Mouse (Mus musculus) liver (tissue): ENCODE data around the gene Ipmk.
"Not testable (repeated sequence)": the region's sequence is repeated elsewhere in the genome, so short reads cannot be mapped to it uniquely, and the experiment has no call there.

ENCODE experiments used
- DNase-seq: peaks from one replicate; pipeline ENCODE4 v3.0.0-alpha.2; 2020; ENCODE audit warnings: mixed read lengths

Ipmk gene

GRCm38 (mm10) chr10:71376014-71376413 lies 28.5 kb downstream of the Ipmk start:
- DNase-seq: no peak

DNA sequence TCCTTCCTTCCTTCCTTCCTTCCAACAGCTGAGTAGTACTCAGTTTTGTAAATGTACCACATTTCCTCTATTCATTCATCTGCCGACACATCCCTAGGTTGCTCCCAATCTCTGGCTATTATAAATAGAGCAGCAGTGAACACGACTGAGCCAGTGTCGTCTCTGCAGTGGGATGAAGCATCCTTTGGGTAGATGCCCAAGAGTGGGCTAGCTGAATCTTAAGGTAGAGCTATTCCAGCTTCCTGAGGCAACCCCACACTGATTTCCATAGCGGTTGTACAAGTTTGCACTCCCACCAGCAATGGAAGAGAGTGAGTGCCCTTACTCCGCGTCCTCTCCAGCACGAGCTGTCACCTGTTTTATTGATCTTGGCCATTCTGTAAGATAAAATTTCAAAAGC lies 32.8 kb downstream of the Ipmk start:
- DNase-seq: no peak

DNA sequence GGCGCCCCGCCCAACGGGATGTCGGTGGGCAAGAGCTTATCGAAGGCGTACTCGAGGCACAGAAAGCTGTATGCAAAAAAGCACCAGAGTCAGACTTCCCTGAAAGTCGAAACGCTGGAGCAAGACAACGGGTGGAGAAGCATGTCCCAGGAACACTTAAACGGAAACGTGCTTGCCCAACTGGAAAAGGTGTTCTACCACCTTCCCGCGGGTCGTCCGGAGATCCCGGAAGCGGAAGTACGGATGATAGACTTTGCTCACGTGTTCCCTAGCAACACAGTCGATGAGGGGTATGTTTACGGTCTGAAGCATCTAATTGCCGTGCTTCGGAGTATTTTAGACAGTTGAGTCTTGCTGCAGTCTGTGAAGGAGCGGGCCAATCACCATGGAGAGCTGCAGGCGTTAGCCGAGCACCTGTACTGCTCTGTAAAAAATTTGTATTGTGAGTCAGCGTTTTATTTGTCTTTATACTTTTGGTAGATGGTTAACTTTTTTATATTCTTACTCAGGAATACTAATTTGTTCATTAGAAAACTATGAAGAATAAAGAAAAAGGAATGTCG lies 34.0 kb downstream of the Ipmk start:
- DNase-seq: no peak

- DNase-seq: no peak
These were observed 34.5 kb downstream of the Ipmk start for GRCm38 (mm10) chr10:71382109-71382508.

DNA sequence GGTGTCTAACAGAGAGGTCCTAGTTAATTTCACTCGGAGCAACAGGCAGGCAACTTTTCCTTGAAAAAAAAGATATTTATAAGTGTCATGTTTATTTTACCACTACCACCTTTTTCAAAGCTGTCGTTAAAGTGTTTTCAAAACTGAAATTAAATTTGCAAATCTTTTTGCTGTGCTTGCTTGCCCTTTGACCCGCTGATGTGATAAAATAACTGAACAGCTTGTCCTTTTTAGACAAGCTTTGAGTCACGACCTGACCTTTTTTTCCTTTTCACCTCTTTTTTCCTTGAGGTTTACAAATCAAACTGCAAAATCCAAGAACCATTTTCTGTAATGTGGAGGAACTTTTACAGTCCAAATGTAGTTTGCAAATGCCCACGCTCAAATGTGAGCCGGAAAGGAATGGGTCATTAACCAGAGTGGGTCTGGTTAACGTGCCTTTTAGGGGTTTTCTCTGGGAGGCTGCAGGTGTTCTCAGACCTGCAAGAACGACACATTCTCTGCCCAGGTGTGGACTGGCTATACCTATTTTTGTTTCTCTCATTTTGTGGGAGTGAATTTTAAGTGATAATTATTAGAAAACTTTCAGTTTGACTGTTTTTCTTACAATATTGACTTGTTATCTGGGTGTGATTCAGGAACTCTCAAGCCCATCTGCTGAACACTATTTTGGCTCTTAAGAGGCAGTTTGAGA lies 35.4 kb downstream of the Ipmk start:
- no peak for DNase-seq

- DNase-seq: not testable (repeated sequence)
These were observed 36.0 kb downstream of the Ipmk start for GRCm38 (mm10) chr10:71383552-71383924.

DNA sequence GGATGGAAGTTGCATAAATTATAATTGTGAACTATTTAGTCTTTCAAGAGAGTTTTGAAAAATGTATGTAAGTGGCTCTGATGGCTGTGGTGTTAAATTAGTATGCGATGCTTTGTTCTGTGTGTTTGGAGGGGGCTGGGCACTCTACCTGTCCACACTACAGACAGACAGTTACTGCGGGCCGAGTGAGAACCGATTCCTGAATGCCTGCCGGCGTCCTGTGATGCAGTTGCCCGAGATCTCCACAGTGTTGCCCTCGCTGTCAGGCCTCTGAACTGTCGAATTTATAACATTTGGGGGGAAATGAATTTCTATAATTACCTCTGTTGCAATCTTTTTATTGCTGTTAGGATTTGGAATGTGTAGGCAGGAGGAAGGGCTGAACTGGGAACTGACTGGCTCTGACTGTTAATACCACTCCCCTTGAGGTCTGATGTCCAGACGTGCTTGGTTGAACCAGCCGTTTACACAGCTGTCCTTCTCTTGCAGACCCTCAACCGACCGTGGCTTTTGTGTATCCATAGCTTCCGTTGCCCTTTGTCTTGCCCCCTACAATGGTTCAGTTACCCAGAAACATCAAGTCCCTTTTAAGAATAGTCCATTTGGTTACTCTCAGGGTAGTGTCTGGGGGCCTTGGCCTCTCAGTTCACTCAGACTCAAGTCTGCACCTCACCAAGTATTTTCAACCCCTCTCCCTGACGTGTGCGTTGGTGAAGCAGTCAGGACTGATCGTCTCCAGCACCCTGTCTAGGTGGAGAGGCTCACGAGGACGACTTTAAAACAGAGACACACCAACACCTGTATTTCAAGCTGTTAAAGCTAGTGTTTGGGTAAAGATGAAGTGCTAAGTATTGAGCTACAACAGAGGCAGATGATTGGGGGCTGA lies 36.8 kb downstream of the Ipmk start:
- DNase-seq: no peak

DNA sequence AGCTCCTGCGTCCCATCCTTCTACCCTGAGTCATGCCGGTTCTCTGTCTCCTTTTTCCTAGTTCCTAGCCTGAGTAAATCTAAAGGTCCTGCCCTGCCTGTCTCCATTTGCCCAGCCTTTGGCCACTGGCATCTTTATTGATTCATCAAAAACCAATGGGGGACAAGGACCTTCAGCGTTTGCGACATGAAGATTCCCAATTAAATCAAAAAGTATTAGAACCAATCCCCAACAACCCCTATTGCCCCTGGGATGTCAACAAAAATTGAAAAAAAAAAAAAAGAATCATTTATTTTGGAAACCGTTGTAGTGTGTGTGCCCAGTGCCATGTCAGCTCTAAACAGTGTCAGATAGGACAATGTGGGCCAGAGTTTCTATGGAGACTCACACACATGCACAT lies 41.7 kb downstream of the Ipmk start:
- no peak for DNase-seq

GRCm38 (mm10) chr10:71398383-71399145 lies 51.0 kb downstream of the Ipmk start:
- DNase-seq: no peak

DNA sequence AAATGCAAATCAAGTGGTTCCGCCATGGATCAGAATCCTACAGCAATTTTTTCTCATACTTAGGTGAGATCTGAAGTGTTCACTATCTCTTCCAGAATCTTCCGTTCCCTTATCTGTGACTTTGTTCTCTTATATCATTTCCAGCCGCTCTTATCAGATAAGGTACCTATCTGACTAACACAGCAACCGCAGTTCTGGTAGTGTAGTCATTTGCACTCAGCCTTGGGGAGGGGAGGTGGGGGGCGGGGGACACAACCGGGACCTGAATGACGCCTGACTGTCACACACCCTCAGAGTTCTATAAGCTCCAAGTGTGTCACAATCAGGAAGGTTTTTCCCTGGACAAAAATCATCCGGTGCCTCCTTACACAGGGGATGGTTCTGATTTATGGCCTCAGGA lies 51.8 kb downstream of the Ipmk start:
- DNase-seq: no peak

- no peak for DNase-seq
These were observed 52.4 kb downstream of the Ipmk start for GRCm38 (mm10) chr10:71399987-71400386.

DNA sequence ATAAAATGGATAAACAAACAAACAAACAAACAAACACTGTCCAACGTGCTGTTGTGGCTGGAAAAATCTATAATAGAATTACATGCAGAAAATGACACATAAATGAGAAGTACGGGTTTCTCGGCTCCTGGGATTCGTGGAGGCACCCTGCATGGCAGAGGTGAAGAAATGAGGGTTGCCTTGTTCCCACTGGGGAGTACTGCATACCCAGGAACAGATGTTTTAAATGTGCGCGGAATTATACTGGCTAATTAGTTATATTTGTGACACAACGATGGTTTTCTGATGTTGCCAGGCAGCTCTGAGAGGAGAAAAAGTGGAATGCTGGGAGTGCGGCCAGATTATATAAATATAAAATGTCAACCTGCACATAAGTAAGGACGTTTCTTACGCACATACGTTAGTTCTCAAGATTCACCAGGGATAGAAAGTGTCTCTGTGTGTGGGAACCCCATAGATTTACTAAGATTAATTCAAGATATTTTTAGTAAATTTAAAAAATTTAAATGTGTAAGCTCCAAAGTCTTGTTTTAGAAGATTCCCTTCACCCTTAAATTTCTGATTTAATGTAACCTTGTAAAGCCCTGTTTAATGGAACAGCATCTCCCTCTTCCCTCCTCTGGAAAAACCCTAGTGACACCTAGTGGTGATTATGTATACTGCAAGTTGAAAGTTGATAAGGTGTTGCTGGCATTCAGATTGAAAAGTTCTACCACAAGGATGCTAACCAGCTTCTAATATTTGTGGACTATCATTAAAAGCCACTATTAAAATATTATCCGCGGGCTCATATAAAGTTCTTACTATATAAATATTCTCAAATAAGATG lies 53.5 kb downstream of the Ipmk start:
- no peak for DNase-seq

- no peak for DNase-seq
These were observed 56.1 kb downstream of the Ipmk start for GRCm38 (mm10) chr10:71403638-71404037.

DNA sequence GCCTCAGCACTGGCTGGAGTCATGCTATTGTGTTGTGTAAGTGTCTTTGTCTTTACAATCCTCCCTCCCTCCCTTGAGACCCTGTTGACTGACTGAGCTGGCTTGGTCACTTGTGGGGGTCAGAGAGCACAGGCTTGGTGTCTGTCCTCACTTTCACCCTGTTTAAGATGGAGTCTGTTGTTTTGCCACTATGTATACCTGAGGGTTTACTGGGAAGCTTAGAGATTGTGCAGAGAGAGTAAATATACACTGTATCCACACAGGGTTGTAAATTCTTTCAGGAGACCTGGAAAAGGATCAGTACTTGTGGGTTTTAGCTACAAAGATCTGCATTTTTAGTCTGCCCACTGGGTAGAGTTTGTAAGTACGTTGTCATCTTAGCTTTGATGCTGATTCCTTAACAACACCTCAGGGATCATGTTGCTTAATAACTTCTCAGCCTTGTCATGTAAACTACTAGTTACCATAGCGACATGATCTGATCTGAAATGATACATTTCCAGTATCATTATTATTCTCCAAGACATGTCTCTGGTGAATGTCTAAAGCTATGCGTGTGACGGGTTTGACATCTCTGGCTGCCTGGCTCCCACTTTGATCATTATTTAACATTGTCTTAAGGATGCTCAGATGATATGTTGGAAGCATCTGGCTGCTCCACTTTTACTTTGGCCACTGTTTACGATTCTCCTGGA lies 58.1 kb downstream of the Ipmk start:
- no peak for DNase-seq

- no peak for DNase-seq
These were observed 62.4 kb downstream of the Ipmk start for GRCm38 (mm10) chr10:71409948-71410347.

GRCm38 (mm10) chr10:71413401-71413800 lies 65.8 kb downstream of the Ipmk start:
- no peak for DNase-seq

GRCm38 (mm10) chr10:71421531-71421930 lies 74.0 kb downstream of the Ipmk start:
- no peak for DNase-seq

DNA sequence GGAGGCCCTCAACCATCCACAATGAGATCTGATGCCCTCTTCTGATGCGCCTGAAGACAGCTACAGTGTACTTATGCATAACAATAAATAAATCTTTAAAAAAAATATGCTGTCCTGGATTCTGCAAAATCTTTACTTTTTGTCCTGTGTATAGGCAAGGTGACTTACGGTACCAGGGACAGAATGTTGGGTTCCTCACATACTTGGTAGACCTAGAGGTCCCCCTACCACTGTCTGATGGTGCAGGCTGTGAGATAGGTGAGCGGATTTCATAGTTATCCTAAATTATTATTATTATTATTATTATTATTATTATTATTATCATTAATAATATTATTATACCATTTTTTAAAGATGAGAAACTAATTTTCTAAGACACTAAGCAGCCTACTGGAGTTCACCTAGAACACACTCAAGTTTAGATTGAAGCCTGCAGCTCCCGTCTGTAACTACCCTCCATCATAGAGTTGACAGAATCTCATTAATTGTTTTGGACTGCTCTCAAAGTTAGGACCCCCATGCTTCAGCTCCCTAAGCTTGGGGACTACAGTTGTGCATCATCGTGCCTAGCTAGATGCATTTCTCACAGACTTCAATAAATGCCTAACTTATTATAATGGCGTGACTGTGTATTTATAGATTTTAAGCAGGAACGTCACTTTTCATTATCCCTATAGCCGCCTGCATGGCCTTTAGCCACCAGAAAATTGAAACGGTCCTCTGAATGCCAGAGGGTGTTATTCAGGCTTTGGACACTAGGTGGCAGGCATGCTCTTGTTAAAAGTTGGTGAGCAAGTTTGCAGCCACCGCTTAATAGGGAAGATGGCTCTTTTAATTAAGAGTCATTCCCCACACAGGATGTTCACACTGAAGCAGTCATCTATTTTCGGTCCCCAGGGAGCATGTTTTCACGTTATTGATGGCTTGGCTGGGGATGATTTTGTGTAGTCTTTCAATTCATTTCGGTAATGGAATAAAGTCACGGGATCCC lies 74.8 kb downstream of the Ipmk start:
- peak; percentile 58 for DNase-seq

DNA sequence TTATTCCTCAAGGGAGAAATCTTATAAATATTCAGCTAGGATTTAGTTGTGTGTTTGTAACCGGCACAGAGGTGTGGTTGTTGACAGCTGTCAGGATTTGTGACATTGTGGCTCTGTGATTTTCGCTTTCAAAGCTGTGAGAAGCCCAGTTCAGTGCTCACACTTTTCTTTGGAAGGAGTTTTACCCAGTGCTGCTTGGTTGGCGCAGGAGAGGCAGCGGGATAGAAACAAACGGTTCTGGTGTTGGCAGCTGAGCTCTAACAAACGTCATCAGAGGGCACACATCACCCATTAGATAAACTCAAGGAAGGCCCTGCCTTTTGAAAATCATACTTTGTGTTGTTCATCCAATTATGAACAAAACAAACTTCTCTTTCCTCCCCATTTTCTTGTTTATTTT lies 79.2 kb downstream of the Ipmk start:
- no peak for DNase-seq

DNA sequence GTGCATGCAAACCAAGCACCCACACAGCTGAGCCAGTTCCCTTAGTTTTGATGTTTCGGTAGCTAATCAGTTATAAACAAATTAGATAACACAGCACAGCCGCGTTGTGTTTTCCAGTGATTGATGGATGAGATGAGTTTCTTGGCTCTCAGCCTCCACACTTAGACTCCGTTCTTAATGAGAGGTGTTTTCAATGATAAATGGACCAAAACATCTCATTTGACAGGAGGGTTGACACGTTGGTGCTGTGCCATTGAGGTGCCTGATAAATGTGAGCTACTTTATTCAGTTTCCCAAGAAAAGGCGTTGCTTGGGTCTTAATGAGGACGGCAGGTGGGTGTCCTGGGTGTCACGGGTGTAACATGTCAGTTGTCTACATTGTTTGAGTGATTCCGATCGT lies 79.8 kb downstream of the Ipmk start:
- no peak for DNase-seq
